Mouse (Mus musculus): ENCODE data around the gene Ly6g6c. TPM values are rescaled to one million over a fixed set of nuclear protein-coding genes. Genes with fewer than 3 reads are reported as not detected.

The Ly6g6c gene
- total RNA-seq (2021), result not detected in 2 replicates
- long read RNA-seq, experiment 1, result 0 reads
- long read RNA-seq, experiment 2, result 0 reads

DNA sequence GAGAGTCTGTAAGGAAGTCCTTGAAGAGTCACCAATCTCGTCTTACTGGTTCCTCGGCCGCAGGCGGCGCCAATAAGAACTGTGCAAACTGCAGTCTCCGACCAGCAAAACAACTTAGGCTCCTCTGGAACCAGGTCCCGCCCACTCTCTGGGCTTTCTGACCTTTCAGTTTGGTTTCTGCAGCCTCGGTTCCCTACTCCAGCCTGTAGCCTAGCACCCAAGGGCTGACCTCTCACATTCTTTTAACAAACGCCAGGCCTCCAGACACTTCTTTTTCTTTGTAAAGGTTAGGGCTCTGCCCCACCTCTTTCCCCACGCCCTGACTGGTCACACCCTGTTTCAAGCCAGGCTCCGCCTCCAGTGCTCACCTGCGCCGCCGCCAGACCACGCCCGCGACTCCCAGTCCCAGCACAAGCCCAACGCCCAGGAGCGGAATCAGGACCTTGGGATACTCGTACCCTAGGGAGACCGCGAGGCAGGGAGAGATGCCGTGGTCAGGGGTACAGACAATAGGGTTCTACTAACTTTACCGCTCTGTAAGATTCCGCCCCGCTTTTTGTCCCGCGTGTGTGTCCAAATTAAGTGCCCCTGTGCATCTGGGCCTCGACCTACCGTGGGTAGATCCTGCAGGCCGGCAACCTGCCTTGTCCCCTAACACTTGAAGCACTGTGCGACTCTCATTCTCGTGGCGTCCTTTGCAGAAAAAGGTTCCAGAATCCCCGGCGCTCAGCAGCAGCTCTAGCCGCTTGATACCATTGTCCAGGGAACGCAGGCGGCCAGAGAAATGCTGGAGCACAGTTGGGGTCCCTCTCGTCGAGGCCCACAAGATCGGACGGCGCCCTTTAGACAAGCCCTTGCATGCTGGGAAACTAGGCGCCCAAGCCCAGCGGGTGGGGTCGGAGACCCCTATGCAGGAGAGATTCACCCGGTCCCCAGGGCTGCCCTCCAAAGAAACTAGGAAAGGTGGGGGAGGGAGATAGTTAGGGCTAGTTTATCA is at the start of gene Ly6g6c:
Gene Ly6g6c, plus strand, starts transcription at position 438 of the 997 bp plus-strand sequence.
- DNase-seq, result peak; percentile 66

DNA sequence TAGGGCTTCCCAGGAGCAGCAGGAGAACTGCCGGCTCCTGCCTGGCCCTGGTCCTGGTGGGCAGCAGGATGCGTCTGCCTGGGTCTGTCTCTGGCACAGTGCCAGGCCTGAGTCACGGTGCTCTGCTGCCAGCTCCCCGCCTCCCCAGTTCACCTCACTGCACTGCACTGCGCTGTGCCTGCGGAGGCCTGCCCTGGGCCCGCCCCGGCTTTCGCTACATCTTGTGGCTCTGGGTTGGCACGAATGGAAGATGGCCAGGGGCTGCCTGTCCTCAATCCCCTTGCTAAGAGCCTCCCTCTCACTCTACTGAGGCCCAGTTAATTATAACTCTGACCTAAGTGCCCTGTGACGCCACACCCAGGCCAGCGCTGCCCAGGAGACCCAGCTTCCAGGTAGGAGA is 48.8 kb upstream of the Ly6g6c start, which contains the start of gene Vwa7:
Gene Vwa7, plus strand, starts transcription at position 204 of the 400 bp plus-strand sequence.
- DNase-seq, result peak; percentile 80

DNA sequence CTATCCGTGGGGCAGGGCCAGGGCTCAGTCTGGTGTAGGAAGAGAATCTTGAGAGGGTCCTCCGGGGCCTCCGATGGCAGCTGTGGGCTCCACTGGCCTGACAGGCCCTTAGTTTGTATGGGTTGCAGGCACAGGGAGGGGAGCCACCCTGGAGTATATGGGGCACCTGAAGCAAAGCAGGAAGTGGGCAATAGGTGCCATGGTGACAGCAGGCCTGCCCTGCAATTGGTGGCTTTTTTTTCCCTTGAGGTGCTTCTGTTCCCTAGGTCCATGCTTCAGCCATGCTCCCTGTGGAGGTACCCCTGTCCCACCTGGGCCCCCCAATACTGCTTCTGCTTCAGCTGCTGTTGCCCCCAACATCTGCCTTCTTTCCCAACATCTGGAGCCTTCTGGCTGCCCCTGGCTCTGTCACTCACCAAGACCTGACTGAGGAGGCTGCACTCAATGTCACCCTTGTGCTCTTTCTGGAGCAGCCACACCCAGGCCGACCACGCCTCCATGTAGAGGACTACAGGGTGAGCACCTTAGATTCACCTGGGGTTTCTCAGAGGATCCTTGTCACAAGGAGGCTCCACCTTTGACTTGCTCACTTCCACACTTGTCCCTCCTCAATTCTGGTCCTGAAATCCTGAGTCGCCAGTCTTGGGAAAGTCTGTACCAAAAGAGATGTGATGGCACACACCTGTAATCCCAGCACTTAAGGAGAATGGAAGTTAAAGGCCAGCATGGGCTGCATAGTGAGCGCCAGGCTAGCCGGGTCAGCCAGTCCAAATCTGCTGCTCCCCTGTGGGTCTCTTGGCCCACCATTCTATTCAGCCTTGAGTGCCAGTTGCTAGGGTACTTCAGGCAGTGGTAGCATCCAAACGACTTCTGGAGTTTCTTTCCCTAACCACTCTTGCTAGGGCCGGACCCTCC is 48.1 kb upstream of the Ly6g6c start:
- no peak for DNase-seq

DNA sequence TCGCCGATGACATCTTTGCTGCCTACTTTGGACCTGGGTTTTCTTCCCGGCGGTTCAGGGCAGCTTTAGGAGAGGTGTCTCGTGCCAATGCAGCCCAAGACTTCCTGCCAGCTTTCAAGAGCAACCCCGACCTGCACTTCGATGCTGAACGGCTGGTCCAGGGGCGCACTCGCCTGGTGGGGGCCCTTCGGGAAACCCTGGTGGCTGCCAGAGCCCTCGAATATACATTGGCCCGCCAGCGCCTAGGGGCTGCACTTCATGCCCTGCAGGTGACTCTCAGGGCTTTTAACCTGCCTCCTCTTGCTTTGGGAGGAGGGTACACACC is 47.5 kb upstream of the Ly6g6c start:
- DNase-seq, result no peak

DNA sequence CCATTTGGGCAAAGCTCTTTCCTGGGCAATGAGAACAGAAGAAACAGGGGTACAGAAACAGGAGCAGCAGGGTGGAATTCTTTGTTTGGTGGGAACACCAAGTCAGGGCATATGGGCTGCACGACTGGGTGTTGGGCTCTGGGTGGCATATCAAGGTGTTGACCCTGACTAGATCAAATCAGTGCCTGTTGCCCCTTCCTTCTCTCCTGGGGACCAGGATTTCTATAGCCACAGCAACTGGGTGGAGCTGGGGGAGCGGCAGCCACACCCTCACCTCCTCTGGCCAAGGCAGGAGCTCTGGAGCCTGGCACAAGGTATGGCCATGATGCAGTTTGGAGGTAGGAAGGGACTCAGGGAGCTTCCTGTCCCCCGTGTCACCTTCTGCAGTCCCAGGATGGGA is 47.0 kb upstream of the Ly6g6c start:
- no peak for DNase-seq

DNA sequence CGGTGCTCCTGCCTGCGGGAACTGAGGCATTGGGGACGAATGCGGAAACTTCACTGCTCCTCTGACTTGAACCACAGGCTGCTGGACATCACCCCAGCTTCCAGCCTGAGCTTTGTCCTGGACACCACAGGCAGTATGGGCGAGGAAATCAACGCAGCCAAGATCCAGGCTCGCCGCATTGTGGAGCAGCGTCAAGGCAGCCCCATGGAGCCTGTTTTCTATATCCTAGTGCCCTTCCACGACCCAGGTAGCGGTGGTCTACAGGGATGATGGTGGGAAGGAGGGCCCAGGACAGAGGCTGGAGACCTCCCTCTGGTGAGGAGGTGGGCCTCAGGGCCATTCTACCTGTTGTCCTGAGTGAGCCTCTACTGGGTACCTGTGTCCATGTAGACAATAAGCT is 45.3 kb upstream of the Ly6g6c start:
- DNase-seq, result no peak

DNA sequence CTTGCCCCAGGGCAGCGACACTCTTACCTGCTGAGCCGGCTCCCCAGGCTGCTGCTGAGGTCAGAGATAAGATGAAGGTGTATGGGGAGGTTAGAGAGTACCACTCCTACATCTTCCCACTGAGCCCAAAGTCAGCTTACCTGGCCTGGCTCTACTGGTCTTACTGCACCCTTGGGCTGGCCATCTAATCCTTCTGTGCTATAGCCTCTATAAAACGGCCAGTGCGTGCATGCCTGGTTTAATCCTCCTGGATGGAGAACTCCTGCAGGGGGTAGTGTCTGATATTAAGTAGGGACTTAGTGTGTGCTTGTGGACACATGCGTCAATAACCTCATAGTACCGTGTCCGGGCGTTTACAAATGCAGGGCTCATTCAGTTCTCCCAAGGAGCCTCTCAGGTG is 44.6 kb upstream of the Ly6g6c start:
- no peak for DNase-seq

DNA sequence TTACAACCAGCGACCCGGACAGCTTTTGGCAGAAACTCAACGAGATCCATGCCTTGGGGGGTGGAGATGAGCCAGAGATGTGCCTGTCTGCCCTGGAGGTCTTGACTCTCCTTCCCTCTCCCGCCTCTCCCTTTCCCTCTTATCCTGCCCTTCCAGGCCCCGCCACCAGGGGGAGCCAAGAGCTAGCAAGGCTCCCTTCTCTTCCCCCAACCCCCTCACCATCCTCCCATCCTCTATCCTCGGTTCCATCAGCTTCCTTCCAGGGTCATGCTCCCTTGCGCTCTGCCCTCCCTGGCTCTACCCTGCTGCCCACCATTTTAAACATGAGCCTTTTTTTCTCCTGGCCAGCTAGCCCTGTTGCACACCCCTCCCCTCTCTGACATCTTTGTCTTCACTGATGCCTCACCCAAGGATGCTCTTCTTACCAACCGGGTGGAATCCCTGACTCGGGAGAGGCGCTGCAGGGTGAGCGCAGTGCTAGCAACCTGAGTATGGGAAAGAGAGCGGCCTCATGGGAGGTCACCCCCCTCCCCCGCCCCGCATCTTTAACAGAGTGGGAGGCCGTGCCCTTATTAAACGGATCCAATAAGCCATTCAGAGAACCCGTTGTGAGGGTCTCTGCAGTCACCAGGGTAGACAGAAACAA is 43.9 kb upstream of the Ly6g6c start:
- DNase-seq, result peak; percentile 95

DNA sequence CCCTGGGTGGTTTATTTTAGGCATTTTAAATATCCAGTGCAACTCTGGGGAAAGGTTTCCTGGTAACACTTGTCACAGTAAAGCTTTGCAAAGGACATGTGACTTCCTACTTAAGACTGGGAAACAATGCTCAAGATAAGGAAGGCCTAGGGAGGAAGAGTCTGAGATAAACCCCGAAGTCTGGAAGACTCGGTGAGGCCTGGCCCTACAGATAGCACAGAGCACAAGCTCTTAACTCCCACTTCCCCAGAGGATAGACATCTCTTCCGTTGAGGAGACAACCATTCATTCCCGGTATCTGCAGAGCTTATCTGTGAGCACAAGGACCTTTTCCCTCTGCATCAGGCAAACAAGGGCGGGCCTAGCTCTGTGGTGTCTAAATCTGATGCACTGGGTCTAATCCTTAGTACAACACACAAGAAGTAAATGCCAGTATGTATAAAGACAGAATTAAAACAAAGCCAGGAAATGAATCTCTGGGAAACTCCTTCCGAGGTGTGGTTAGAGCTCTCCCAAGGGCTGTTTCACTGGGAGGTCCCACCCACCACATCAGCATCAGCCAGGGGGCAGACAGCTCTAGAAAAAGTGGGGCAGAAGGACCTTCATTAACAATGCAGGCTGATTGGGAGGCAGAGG is 43.2 kb upstream of the Ly6g6c start:
- DNase-seq, result peak; percentile 3

DNA sequence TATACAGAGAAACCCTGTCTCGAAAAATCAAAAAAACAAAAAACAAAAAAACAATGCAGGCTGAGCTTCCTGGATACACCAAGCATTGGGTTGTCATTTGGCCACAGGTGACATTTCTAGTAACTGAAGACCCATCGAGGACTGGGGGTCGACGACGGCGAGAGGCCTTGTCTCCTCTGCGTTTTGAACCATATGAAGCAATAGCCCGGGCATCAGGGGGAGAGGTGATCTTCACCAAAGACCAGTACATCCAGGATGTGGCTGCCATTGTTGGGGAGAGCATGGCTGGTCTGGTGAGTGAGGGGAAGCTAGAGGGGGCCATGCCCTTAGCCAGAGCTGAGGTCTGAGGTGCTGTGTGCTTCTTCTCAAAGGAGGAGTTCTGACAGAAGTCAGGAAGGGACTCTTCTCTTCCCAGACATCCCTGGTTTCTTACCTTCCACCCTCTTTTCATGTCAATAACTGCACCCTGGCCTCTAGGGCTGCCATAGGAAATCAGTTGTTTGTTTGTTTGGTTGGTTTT is 42.6 kb upstream of the Ly6g6c start:
- DNase-seq, result no peak

DNA sequence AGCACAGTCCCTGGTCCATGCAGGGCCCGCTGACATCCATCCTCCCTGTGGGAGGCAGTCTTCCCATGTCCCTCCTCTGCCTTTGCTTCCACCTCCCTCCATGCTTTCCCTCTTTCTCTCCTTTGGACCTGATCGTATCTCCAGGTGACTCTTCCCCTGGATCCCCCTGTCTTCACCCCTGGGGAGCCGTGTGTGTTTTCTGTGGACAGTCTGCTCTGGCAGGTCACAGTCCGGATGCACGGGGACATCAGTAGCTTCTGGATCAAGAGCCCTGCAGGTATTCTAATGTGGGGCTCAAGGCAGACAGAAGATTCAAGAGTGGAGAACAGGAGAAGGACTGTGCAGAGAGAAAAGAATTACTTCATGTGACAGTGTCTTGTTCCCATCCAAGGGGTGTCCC is 42.0 kb upstream of the Ly6g6c start:
- DNase-seq, result no peak

DNA sequence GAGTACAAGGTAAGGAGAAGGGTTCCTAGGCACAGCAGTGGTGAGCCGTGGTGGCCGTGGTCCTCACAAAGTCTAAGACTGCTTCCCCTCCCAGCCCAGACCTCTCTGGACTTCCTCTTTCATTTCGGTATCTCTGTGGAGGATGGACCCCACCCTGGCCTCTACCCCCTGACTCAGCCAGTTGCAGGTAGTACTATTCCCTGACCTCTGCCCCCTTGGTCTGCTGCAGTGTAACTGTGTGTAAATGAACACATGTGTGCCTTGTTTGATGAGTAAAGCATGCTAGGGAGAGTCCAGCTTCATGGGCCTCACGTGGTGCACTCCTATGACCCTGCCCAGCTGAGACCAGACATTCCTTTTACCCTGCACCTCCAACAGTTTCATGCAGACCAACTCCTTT is 41.4 kb upstream of the Ly6g6c start:
- no peak for DNase-seq

DNA sequence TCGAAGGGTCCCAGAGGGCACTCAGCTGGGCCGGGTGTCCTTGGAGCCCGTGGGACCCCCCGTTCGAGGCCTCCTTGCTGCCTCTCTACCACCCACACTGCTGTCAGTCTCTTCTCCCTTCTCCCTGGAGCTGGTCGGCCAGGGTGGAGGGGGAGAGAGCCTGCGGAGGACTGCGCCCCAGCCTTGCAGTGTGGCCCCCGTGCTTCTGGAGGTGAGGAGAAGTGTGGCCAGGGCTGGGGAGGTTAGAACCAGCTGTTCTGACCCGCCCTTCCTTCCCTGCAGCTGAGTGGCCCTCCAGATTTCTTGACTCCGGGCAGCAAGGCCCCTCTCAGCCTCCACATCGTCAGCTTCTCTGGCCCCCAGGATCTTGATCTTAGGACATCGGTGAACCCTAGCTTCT is 40.9 kb upstream of the Ly6g6c start:
- no peak for DNase-seq

DNA sequence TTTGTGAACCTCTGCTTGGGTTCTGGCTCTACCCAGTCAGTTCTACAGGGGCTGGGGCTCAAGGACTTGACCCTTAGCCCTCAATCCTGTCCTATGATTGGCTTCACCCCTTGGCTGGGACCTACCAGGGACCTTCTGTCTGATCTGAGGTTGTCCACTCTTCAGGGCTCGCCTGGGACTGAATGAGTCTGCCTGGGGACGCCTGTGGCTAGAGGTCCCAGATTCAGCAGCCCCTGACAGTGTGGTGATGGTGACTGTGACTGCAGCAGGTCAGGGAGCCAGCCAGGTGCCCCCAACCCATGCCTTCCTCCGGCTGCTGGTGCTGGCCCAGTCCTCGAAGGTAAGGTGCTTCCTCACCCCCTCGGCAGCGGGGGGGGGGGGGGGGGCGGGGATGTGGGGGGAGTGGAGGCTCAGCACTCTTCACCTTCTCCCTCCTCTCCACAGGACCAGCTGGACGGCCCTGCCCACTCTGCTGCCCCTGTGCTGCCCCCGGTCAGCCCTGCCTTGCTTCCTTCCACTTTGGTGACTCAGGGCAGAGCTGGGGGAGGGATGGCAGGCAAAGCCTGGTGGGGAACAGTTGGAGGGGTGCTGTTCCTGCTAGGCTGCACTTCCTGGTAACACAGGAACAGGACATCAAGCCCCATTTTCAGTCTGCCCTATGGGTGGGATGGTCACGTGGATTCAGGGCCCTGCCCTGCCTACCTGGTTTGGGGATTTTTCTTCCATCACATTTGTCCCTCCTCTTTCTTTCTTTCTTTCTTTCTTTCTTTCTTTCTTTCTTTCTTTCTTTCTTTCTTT is 40.3 kb upstream of the Ly6g6c start:
- DNase-seq, result peak; percentile 51

DNA sequence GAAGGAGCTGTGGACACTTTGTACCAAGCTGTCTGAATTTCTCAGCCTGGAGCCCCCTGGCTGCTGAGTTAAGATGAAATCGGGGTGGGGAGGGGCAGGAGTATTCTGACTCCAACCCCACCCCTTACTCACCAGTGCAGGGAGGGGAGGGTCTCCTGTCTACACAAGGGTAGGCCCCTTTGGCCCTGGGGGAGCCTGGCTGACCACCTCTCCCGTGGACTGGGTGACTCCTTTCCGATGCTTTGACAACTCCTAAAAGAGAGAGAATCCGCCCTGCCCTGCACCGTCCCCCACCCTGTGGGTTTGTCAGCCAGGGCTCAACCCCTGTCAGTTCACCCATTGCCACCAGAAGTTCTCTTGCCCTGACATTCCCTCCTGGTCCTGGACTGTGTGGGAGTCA is 39.0 kb upstream of the Ly6g6c start:
- DNase-seq, result no peak

DNA sequence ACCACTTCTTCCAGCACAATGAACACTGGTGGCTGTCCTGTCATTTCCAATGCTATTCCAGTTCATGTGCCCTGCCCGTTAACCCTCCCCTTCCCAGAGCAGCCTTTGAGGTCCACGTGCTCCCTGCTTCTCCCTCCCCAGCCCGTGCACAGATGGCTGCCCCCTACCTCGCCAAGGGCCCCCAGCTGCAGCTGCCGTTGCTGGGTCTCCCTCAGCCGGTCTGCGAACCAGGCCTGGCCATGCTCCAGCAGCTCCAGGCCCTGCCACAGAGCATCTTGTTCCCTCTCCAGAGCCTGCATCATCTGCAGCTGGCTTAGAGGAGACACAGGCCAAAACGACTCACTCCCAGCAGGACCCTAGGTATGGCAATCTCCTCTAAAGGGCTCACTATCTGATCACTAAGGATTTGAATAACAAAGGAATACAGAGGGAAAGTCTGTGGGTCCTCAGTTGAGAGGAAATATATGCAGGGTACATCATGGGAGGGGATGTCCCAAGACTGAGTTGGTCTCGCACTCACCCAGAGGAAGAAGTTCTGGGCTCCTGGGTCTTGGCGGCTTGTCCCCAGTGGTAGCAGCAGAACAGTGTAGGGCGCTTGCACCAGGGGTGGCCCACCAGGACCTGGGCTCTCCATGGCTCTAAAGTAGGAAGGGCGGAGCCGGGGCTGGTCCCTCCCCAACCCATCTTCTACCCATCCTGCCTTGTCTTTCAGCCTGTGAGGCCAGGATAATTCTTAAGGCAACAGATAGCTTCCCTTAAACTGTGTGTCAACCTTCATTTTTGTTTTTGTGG is 37.7 kb upstream of the Ly6g6c start, which contains the start of gene Sapcd1:
Gene Sapcd1, minus strand, starts transcription at position 740 of the 792 bp plus-strand sequence.
- DNase-seq, result no peak

DNA sequence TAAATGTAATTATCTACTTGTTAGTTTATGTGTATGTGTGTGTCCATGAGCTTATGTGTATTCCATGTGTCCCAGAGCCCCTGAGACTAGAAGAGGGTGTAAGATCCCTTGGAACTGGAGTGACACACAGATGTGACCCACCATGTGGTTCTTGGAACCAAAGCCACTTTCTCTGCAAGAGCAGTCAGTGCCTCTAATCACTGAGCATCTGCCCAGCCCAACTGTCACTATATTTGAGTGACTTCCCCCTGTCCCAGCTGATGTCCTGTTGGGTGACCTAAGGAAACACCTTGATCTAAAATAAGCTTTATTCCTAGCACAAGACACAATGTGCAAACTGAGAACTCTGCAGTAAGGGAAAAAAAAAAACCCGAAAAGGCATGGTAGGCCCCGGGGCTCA is 36.9 kb upstream of the Ly6g6c start:
- no peak for DNase-seq

DNA sequence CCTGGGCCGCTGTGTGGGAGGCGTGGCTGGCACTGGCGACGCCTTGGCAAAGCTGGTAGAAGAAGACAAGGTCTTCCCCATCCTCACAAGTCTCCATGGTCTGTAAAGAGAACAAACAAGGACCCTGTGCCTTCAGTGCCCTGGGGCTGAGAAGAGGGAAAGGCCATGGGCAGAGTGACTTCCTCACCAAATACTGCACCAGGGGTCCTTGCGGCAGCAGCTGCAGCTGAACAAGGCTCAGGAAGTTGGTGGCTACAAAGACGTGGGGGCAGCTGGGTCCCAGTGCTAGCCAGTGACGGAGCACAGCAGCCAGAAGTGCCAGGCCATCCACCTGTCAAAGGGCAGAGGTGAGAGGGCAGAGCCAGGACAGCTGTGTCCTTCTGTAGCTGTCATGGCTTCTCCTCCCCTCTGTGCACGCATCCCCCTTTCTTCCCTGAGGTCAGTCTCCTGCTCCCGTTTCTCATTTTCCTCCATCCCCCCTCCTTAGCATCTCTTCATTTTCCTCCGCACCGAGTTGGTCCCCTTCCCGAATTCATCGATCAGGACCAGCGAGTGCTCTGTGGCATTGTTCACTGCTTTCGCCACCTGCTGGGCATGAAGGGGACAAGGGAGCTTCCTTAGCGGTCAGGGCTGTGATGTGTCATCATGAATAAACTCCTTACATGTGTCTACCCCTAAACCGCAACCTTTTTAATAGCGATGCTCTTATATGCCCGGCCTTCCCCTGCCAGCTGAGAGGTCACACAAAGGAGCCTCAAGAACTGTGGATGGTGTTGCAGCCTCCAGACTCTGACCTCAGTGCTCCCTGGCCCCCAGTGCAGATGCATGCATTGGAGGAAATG is 35.3 kb upstream of the Ly6g6c start:
- no peak for DNase-seq

DNA sequence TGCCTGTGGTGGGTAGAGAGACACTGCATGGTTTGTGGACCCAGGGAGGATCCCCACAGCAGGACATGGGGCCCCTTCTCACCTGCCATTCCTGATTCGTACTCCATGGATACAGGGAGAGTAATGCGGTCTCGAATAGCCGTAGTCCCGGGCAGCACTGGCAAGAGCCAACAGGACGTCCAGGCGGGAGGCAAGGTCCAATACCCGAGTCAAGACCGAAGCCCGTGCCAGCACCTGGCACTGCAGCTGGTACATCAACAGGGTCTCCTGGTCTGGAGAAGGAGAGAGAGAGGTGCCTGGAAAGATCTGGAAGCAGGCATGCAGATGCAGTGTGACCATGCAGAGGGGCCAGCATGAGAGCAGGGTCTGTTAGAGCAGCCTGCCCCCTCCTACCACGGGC is 33.9 kb upstream of the Ly6g6c start:
- peak; percentile 2 for DNase-seq
